Mouse (Mus musculus) thymus, postnatal 14 days (tissue): ENCODE results near the gene Prss34.

Source experiments
- DNase-seq: peaks from one replicate; pipeline ENCODE4 v3.0.0; 2021

Prss34 gene

DNA sequence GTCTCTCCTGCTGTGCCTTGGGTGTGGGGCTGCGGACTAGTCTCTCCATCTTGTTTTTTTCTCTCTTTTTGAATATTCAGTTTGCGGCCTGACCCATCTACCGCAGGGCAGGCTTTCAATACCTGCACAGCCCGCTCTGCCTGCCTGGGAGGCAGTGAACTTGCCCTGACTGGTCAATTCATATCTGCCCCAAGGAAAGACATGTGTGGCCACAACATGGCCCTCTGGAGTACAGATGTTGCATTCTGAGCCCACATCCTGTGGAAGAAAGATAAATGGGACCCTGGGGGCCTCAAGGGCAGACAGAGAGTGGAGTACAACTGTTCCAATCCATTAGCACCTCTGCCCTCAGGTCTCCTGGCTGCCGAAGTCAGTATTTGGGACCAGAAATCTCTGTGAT lies at the start of gene Prss34:
Prss34 (plus strand) TSS at position 301 of the 400 bp plus-strand sequence.
- DNase-seq, result no peak

DNA sequence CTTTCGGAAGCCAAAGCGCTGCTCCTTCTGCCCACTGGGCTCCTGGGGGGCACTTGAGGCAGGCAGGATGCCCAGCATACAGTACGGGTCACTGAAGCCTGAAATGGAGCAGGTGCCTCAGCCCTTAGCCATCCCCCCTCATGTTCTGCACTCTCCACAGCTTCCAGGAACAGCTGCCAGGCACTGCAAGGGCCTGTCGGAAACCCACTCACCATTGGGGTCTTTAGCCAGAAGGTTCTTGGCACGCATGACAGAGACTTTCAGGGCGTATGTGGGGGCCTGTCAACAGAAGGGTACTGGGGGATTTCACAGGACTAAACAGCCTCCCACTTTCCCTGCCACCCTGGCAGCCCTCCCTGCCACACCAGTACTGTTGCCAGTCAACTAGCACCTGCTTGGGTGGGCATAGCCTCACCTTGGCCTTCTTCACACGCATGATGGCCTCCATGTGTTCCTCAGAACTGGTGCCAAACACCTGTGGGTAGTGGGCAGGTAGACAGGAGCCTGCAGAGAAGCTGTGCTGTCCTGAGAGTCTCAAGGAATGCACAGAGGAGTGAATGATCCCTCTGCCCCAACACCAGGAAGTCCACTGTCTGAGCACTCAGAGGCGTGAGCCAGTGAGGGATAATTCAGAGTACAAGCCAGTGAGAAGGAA lies 47.9 kb upstream of the Prss34 start:
- no peak for DNase-seq

DNA sequence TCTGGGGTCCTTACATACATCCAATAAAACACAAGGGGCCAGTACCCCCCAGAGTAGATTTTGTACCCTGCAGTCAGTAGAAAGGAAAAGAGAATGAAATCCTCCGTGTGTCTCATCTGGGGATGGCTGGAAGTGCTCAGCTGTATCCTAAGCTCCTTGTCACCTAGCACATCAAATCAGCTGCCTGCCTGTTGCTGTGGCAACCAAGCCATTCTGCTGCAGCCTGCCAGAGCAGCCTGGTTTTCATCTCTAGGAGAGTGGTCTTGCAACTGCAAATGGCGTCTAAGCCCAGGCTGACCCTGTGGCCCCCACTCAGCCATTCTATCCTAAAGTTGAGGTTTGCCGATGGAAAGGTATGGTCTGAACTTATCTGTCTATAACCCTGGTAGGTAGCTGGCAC lies 45.6 kb upstream of the Prss34 start:
- no peak for DNase-seq

DNA sequence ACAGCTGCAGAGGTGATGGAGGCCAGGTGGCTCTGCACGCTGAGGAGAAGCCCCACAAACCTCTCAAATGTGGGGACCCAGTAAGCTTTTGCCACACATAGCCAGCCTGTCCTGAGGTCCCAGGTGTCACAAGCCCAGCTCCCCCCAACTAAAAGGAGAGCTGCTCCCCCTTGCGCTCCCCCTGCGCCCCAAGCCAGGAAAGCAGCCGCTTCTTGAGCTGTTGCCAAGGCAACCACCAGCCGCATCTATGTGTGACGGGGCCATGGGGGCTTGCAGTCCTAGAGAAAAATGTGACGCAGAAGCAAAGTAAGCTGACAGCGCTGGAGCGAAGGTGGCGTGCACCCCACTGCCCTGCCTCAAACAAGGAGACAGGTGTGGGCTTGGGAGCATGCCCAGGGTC lies 44.4 kb upstream of the Prss34 start:
- peak; percentile 86 for DNase-seq

DNA sequence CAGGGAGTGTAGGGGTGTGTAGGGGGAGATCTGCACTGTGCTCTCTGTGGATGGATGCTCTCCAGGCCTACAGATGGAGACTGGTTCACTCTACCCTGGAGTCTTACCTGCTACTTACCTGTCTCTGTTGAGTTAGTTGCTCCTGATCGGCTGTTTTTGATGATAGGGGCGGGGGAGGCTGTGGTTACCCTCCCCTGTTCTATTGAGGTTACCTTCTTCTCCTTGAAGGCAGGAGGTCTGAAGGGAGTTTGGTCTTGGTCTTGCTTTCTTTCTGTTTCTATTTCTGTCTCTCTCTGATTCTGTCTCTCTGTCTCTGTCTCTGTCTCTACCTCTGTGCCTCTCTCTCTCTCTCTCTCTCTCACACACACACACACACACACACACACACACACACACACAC lies 43.1 kb upstream of the Prss34 start:
- no peak for DNase-seq

DNA sequence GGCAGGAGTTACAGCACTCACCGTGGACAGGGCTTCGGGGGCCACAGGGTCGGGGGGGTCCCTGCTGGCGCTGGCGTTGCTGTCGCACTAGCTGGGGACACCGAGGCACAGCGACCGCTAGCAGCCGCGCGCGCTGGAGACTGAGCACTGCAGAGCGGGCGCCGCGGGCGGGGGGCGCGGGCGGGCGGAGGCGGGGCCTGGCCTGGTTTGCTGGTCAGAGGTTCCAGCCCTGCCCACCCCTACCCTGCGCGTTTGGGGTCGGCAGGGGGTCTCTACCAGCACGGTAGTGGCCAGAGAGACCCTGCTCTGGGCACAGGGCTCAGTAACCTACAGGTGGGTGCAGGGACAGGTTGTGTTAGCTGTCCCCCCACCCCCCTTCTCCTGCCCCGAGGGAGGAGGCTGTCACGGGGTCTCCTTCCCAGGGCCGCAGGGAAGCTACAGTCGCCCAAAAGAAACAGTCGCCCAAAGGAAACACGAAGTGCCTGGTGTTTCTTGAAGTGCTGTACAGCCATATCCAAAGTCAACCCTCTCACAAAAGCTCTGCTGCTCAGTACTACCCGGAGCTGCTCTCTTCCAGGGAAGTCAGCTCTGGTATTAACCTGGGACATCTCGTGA lies 41.9 kb upstream of the Prss34 start, which contains the start of gene Baiap3:
Baiap3 (minus strand) TSS at position 225 of the 615 bp plus-strand sequence.
- DNase-seq, result peak; percentile 67

DNA sequence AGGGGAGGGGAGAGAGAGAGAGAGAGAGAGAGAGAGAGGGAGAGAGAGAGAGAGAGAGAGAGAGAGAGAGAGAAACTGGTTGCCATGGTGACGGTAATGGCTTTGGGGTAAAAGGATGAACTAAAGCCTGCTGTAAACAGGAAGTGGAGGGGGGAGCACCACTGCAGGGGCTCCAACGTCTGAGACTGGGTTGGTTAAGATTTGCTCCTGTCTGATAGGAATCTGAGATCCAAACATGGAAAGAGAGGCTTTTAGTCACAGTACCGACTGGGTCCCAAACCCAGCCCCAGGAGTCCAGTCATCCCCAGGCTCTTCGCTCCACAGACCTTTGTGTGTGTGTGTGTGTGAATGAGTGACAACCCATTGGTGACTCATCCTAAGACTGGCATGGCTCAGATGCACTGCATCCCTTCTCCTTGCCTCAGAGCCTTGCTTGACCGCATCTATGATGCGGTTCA lies 40.4 kb upstream of the Prss34 start:
- peak; percentile 78 for DNase-seq

DNA sequence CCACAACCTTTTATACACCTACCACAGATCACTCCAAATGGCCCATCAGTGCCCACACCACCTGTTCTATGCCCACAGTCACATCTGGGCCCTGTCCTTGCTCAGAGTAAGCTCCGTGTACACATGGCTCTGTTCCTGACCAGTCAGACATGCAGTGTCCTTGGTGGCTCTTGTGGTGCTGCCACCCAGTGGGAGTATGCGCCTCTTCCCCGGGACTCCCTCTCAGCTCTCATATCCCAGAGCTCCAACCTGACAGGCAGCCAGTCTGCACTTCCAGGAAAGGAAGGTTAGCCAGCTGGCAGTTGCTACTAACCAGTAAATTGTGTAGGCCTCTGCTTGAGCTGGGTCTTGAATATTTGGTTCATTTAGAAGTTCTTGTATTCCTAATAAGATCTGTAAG lies 33.7 kb upstream of the Prss34 start:
- DNase-seq, result peak; percentile 16

DNA sequence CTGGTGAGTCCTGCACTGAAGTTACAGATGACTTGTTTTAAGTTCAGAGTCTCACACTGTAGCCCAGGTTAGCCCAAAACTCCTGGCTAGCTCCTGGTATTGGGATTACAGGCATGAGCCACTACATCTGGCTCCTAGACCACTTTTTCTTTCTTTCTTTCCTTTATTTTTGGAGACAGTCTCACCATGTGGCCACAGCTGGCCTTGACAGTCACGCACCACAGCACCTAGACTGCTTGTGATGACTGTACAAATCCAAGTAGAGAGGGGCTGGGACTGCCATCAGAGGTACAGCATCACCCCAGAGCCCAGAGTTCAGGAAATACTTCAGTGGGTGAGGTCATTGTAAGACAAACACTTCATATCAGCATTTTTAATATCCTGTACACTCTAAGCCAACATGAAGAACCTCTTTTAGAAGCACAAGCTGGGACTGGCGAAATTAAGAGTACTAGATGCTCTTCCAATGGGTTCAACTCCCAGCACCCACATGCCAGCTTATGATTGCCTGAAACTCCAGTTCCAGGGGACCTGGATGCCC lies 27.3 kb upstream of the Prss34 start:
- no peak for DNase-seq

DNA sequence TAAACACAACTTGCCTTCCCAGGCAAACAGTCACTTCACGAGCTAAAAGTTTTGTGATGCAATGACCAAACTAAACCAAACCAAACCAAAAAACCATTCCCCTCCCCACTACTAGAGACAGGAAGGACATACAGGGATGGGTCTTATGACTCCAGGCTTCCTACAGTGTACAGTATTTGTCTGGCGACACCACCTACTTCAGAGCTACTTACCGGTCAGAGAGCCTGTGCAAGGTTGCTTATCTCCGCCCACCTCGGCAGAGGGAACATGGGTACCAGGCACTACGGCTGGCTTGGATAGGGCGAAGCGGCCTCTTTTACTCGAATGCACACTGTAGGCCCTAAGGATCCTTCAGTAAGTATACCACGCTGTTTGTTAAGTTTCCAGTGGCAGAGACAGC lies 25.9 kb upstream of the Prss34 start:
- peak; percentile 31 for DNase-seq

DNA sequence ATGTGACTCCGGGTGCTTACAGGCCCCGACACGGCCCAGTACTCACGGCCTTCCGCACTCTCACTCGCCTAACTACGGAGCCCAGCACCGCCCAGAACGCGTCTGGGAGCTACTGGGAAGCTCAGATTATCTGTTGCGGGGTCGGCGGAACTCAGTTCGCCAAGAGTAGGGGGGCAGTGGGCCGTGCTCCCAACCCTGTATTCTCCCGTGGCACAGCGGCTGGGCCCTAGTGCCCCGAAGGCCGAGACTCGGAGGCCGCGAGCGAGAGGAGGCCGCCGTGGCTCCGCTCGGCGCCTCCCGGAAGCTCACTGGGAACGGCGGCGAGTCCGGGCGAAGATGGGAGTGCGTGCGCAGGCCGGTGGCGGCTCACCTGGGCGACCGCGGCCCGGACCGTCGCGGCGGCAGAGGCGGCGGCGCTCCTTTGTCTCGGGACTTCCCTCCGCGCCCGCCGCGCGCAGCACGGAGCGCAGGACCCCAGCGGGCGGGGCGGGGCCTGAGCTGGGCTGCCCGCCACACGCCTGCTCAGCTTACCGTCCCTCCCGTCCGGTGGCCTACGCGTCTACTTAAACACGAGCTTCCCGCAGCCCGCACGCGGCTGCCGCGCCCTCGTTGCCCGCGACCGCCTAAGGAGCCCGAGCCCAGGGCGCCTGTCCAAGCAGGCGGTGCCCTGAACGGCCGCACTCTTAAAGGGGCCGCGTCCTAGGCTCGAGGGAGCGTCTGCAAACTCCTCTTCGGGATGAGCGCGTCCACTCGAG lies 25.1 kb upstream of the Prss34 start:
- peak; percentile 86 for DNase-seq

DNA sequence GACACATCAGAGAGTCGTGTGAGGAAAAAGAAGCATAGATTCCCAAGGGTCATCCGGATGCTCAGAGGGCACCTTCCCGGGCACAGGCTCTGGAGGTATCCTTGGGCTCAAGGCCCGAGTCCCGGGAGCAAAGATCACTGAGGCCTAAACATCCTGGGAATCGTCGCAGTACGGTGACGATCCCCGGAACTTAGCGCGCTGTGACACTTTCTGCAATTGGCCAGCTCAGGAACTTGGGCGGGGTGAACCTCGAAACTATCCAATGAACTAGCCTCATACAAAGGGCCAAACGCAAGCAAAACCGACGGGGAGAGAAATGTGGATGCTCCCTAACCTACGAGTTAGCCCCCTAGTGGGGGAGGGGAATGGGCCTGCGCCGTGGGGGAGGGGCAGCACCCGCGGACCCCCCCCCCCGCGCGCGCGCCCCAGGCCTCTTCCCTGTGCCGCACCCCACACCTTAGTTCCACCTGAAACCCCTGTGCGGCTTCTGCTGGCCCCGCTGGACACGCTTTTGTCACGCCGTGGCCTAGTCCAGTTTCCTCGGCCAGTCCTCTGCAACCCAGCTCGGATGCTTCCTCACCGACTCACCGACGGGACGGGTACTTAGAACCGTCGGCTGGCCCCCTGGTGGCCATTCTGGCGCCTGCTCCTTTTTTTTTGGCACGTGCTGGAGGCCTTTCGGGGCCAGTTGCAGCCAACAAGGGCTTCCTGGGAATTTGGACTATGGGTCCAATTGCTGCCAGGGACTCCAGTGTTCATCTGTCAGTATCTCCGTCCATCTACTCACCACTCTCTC lies 24.3 kb upstream of the Prss34 start:
- DNase-seq, result peak; percentile 92

DNA sequence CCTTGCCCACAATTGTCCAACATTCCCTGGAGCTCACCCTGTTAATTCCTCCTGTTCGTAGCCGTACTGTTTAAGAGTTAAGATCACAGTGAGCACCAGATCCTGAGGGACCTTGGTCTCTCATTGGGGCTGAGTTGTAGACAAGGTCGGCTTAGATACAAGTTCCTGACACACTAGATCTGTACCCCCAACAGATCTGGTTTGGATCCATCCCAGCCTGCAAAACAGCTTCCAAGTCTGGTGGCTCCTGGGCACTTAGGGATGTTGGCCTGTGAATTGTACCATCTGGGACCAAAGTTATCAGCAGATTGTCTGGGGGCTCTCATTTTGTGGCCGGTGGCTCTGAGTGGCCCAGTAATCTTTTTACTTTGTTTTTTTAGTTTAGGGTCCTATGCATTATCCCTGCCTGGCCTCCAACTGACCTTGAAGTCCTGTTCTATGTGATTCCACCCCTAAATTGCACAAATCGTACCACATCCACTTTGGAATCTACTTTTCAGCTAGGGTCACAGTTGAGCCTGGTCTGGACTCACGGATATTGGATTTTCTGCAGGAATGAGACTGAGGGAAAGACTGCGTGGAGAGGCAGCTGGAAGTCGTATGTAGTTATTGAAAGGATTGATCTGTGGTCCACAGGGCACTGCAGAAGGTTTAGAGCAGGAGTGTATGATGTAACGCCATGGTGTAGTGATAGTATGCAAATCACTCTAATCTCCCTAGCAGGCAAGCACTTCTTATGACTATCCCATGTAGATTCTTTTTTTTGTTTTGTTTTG lies 23.4 kb upstream of the Prss34 start, which contains the start of gene Ube2i:
Ube2i (minus strand) TSS at position 52 of the 776 bp plus-strand sequence.
- no peak for DNase-seq

DNA sequence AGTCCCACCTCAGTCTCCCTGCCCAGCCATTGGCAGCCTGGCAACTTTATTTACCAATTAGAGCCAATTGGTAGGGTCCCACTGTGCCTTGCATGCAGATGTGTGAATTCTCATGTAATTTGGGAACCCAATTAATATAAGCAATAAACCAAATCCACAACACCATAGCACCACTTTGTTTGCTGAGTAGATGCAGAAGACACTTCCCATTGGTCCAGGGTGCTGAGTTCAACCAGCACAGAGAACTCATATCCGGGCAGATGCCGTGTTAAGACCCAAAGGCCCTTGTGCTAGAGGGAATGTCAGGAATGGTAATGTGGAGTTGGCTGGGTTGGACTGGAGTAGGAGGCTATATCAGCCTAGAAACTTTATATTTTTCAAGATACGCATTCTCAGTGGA lies 22.4 kb upstream of the Prss34 start:
- no peak for DNase-seq

DNA sequence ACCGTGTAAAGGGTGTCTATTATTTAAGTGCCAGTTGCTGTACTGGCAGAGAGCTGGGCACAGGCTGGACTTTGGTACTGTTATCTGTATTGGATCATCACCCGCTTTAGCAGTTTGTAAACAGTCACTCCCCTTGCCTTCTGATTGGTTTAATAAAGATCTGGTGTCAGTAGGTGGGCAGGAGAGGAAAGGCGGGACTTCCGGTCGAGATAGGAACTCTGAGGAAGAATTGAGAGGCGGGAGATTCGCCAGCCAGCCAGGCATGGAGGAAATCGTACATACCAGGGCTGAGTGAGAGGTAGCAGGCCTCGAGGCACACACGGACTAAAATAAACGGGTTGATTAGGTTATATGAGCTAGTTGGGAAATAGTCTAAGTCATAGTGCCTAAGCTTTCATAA lies 16.1 kb upstream of the Prss34 start:
- DNase-seq, result peak; percentile 40

DNA sequence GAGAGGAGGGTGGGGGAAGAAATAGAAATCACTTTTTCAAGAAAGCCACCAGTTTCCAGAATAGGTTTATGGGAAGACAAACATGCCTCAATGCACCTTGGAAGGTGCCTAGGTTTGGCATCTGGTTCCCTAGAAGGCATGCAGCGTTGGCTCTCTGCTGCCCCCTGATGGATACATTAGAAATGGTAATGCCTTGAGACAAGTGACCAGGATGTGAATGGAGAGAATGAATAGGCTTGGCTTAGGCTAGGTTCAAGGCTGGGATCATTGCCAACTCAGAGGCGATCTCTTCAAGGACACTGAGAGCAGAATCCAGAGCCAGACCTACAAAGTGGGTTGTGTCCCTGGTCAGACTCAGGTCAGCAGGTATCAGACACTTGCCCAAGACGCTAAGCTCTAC lies 13.2 kb upstream of the Prss34 start:
- peak; percentile 80 for DNase-seq

DNA sequence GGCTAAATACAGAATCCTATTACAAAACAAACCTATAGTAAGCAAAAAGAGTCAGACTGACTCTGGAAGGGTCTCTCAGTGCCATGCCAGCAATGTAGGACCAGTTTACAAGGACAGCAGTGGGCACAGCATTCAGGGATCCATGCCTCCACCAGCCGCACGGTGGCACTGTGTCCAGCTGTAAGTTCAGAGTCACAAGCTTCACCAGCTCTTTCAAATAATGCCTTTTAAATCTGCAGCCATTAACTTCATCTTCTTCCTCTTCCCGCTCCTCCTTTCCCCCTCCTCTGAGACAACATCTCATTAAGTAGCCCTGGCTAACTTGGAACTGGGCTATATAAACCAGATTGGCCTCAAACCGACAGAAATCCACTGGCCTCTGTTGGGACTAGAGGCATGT lies 9.4 kb upstream of the Prss34 start:
- peak; percentile 52 for DNase-seq

DNA sequence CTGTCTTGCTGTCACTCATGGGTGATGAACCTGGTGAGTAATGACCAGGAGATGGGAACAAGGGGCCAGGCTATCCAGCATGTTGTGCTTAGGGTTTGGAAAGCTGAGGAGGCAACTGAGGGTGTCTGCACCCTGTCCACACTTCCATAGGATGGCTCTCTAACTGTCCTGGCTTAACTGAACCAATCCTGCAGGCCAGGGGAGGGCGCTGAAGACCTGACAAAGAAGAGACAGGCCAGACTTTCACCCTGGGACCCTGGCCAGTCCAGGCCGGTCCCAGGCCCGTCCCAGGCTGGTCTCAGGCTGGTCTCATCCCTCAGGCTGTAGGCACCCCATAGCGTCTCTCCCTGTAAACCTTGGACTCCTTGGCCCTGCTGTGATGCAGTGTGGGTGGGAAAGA lies 7.8 kb upstream of the Prss34 start:
- no peak for DNase-seq

DNA sequence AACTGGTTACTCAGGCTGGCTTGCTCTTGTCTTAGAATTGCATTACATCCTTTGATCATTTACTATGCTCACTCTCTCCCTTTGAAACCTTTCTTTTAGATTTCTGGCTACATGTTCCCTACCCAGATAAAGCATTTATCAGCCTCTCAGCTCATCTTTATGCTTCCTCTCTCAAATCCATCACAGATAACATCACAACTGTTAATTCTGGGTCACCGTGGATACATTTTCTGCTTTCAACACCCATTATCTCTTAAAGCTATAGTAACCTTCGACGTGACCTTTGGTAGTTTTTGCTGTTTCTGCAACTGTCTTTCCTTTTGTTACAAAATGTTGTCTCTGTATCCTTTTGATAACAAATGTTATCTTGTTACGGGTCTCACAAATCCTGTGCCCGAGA lies 4.7 kb upstream of the Prss34 start:
- DNase-seq, result no peak

DNA sequence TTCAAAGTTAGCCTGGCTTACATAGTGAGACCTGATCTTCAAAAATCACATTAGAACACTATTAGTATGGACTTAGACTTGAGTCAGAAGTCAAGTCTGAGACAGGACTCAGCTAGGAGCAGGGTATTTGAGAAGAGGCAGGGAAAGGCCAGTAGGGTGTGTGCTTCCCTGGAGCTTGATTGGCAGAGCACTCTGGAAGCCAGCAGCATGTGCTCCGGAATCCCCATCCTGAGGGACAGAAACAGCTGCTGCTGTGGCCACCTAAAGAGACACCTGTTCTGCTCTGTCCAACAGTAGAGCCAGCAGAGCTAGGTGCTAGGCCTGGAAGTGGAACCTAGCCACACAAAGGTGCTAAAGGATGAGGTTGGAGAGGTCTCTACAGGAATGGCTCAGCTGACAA lies 4.1 kb upstream of the Prss34 start:
- no peak for DNase-seq

DNA sequence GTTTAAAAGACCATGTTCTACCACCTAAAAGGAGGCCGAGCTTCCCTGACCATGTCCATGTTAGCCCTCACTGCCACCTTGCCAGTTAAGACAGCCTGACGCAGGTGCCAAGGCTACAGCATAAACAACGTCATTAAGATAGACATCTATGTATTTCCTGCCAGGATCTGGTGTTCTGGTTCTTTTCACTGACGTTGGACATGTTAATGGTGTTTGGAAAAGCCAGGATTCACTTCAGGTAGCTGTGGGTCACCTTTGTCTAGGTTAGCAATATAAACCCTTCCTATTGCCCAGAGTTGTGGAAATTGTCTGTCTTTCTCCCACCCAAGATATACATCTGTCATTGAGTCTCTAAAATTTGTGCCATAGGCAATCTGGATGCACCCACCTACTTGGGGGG lies 10.2 kb downstream of the Prss34 start, which contains the start of gene Prss28:
Prss28 (plus strand) TSS at position 301 of the 400 bp plus-strand sequence.
- DNase-seq, result no peak

DNA sequence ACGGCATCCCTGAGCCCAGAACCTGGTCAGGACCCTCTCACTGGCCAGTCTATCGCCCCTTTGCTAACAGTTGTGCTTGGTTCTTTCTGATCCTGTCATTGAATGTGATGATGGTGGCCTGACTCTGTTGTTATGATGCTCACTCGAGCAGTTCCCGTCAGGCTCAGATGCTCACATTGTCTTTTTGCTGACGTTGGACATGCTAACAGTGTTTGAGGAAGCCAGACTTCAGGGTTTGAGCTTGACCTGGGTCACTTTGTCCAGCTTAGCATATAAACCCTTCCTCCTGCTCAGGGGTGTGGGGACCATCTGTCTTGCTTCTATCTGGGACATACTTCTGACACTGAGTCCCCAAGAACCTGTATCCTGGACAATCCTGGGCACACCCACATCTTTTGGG lies 20.2 kb downstream of the Prss34 start, which contains the start of gene Prss29:
Prss29 (plus strand) TSS at position 301 of the 400 bp plus-strand sequence.
- DNase-seq, result no peak
